Mouse (Mus musculus): ENCODE data around the gene Ddx50. TPM values are rescaled to one million over a fixed set of nuclear protein-coding genes. Genes with fewer than 3 reads are reported as not detected.
A peak's percentile ranks its signal among the peaks of the same experiment; 100 is the strongest.

Gene Ddx50
- polyA plus RNA-seq, 1 experiment: 21.0 TPM

GRCm38 (mm10) chr10:62656711-62657110 is 5.7 kb upstream of the Ddx50 start:
- Histone ChIP-seq H3K4me3 (ENCODE audit: control insufficient read depth, low read depth, low read length) (no peak overlapping the region), H3K27ac (ENCODE audit: control insufficient read depth, insufficient read depth, low read depth, low read length) (peak overlapping the region; percentile 41), H3K36me3 (ENCODE audit: control insufficient read depth, insufficient read depth, low read length) (no peaks in the 10 kb centered on the region), H3K4me1 (ENCODE audit: control insufficient read depth, insufficient read depth, low read length) (peaks cover 7% of the 10 kb centered on the region), H3K27me3 (ENCODE audit: control insufficient read depth, insufficient read depth, low read length) (no peaks in the 10 kb centered on the region)
- TF ChIP-seq POLR2A (IDR thresholded peaks at IDR 0.05; ENCODE audit: control insufficient read depth, low read depth, low read length) (no peak; the same call in 1 of the 2 replicates), CTCF (IDR thresholded peaks at IDR 0.05; ENCODE audit: control insufficient read depth, insufficient read depth, insufficient replicate concordance, low read depth, low read length) (no peak)

DNA sequence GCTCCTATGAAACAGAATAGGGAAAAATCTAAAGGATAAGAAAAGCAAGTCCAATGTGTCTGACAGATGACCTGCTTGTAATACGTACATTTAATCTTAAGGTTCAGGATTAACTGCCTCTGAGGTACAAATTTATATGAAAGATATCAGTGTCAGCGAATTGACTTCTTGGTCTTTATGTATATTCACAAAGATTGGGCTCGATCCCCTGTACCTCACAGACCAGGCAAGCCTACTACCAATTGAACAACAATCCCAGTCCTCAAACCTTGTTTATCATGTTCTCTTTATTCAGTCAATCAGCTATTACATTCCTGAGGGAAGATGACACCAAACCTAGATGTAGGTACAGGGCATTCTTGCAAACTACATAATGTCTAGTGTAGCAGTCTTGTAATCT is 943 bp upstream of the Ddx50 start:
- TF ChIP-seq CTCF (IDR thresholded peaks at IDR 0.05; ENCODE audit: control insufficient read depth, insufficient read depth, insufficient replicate concordance, low read depth, low read length) (no peak), POLR2A (IDR thresholded peaks at IDR 0.05; ENCODE audit: control insufficient read depth, low read depth, low read length) (no peak)
- H3K4me1 ChIP-seq (ENCODE audit: control insufficient read depth, insufficient read depth, low read length): no peaks in the 10 kb centered on the region; the same call in none of the 2 replicates
- no peaks in the 10 kb centered on the region for H3K27me3 ChIP-seq (ENCODE audit: control insufficient read depth, insufficient read depth, low read length)
- H3K4me3 ChIP-seq (ENCODE audit: control insufficient read depth, low read depth, low read length): peak overlapping the region; percentile 92
- no peaks in the 10 kb centered on the region; the same call in 1 of the 2 replicates for H3K36me3 ChIP-seq (ENCODE audit: control insufficient read depth, insufficient read depth, low read length)
- peak overlapping the region; percentile 99 for H3K27ac ChIP-seq (ENCODE audit: control insufficient read depth, insufficient read depth, low read depth, low read length)

- Histone ChIP-seq H3K27me3 (ENCODE audit: control insufficient read depth, insufficient read depth, low read length) (no peaks in the 10 kb centered on the region), H3K27ac (ENCODE audit: control insufficient read depth, insufficient read depth, low read depth, low read length) (peak overlapping the region; percentile 96), H3K36me3 (ENCODE audit: control insufficient read depth, insufficient read depth, low read length) (no peaks in the 10 kb centered on the region; the same call in 1 of the 2 replicates), H3K4me1 (ENCODE audit: control insufficient read depth, insufficient read depth, low read length) (no peaks in the 10 kb centered on the region; the same call in none of the 2 replicates), H3K4me3 (ENCODE audit: control insufficient read depth, low read depth, low read length) (peak overlapping the region; percentile 95)
- TF ChIP-seq POLR2A (IDR thresholded peaks at IDR 0.05; ENCODE audit: control insufficient read depth, low read depth, low read length): no peak
- no peak for TF ChIP-seq CTCF (IDR thresholded peaks at IDR 0.05; ENCODE audit: control insufficient read depth, insufficient read depth, insufficient replicate concordance, low read depth, low read length)
These were observed 648 bp downstream of the Ddx50 start for GRCm38 (mm10) chr10:62650358-62650782.

GRCm38 (mm10) chr10:62604161-62604560 is 46.9 kb downstream of the Ddx50 start:
- Histone ChIP-seq H3K36me3 (ENCODE audit: control insufficient read depth, insufficient read depth, low read length) (no peaks in the 10 kb centered on the region), H3K27ac (ENCODE audit: control insufficient read depth, insufficient read depth, low read depth, low read length) (no peak overlapping the region), H3K4me1 (ENCODE audit: control insufficient read depth, insufficient read depth, low read length) (peaks cover 3% of the 10 kb centered on the region; the same call in 1 of the 2 replicates), H3K4me3 (ENCODE audit: control insufficient read depth, low read depth, low read length) (no peak overlapping the region), H3K27me3 (ENCODE audit: control insufficient read depth, insufficient read depth, low read length) (no peaks in the 10 kb centered on the region)
- TF ChIP-seq POLR2A (IDR thresholded peaks at IDR 0.05; ENCODE audit: control insufficient read depth, low read depth, low read length) (no peak), CTCF (IDR thresholded peaks at IDR 0.05; ENCODE audit: control insufficient read depth, insufficient read depth, insufficient replicate concordance, low read depth, low read length) (no peak)

DNA sequence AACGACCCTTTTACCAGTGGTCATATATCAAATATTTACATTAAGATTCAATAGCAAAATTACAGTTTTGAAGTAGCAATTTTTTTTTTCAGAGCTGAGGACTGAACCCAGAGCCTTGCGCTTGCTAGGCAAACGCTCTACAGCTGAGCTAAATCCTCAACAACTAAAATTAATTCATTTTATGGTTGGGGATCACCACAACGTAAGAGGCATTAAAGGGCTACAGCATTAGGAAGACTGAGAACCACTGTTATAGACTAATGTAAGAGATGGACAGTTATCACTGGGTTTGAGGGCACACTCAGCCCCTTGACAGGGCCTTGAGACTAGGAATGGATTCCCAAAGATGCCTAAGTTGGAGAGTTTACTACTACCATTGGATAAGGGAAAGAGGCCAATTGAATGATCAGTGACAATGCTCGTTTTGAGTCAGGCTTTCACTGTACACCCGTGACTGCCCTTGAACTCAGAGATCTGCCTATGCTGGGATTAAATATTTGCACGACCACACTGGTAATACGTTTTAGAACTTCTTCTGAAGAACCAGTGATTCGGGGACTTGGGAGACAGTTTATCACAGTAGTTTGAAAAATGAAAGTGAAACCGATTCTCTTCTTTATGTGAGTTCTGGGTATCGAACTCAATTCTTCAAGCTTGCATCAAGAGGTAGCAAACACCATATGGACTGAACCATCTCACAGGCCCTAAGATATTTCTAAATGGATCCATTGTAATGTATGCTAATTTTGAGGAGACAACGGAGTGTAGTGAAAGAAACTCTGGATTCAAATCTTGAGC is 47.6 kb downstream of the Ddx50 start:
- no peak for TF ChIP-seq CTCF (IDR thresholded peaks at IDR 0.05; ENCODE audit: control insufficient read depth, insufficient read depth, insufficient replicate concordance, low read depth, low read length)
- no peak for TF ChIP-seq POLR2A (IDR thresholded peaks at IDR 0.05; ENCODE audit: control insufficient read depth, low read depth, low read length)
- H3K4me3 ChIP-seq (ENCODE audit: control insufficient read depth, low read depth, low read length): peak overlapping the region; percentile 89
- no peaks in the 10 kb centered on the region for H3K27me3 ChIP-seq (ENCODE audit: control insufficient read depth, insufficient read depth, low read length)
- peaks cover 3% of the 10 kb centered on the region; the same call in 1 of the 2 replicates for H3K4me1 ChIP-seq (ENCODE audit: control insufficient read depth, insufficient read depth, low read length)
- H3K36me3 ChIP-seq (ENCODE audit: control insufficient read depth, insufficient read depth, low read length): no peaks in the 10 kb centered on the region
- H3K27ac ChIP-seq (ENCODE audit: control insufficient read depth, insufficient read depth, low read depth, low read length): no peak overlapping the region

- Histone ChIP-seq H3K4me3 (ENCODE audit: control insufficient read depth, low read depth, low read length) (peak within 1 kb of the TSS; percentile 89), H3K27ac (ENCODE audit: control insufficient read depth, insufficient read depth, low read depth, low read length) (peak within 1 kb of the TSS; percentile 98)
These were observed 48.6 kb downstream of the Ddx50 start, which contains the start of gene Ddx21 for GRCm38 (mm10) chr10:62602177-62603040. Gene Ddx21 (minus strand): TSS chr10:62602281.

More at GRCm38 (mm10) chr10:62602177-62603040, 48.6 kb downstream of the Ddx50 start, which contains the start of gene Ddx21:
- TF ChIP-seq POLR2A (IDR thresholded peaks at IDR 0.05; ENCODE audit: control insufficient read depth, low read depth, low read length) (peak; percentile 99), CTCF (IDR thresholded peaks at IDR 0.05; ENCODE audit: control insufficient read depth, insufficient read depth, insufficient replicate concordance, low read depth, low read length) (peak; percentile 8; the same call in 1 of the 2 replicates)
- H3K27me3 ChIP-seq (ENCODE audit: control insufficient read depth, insufficient read depth, low read length): no peaks in the 10 kb centered on the region
- H3K36me3 ChIP-seq (ENCODE audit: control insufficient read depth, insufficient read depth, low read length): peaks cover under 1% of the 10 kb centered on the region; the same call in 1 of the 2 replicates
- peaks cover 3% of the 10 kb centered on the region; the same call in 1 of the 2 replicates for H3K4me1 ChIP-seq (ENCODE audit: control insufficient read depth, insufficient read depth, low read length)
